Mouse (Mus musculus) embryonic facial prominence, embryonic 11.5 days (tissue): ENCODE data around the gene Elmod3. TPM values are rescaled to one million over a fixed set of nuclear protein-coding genes. Genes with fewer than 3 reads are reported as not detected.

Experiments used
- ATAC-seq: fragments of 200-750 bp; cut with Nextera tagmentation; replicated peaks from 2 replicates; pipeline ENCODE4 v1.8.0; 2017; ENCODE audit warnings: low read depth; ENCODE audit not compliant: insufficient number of reproducible peaks, low FRiP score, low TSS enrichment
- DNase-seq: peaks from one replicate; pipeline ENCODE4 v3.0.0-alpha.2; 2015; ENCODE audit warnings: low spot score
- H3K27ac ChIP-seq: fragments of 300-500 bp; sonication (generic); replicated peaks from 2 replicates; pipeline ENCODE4 v1.5.1; 2014; ENCODE audit warnings: mild to moderate bottlenecking, low read depth, low read length, control low read depth
- H3K27me3 ChIP-seq: fragments of 300-500 bp; sonication (generic); 2 replicates; pipeline ENCODE4 v1.6.1; 2014; ENCODE audit warnings: mild to moderate bottlenecking, low read length, moderate library complexity, mixed read lengths; ENCODE audit not compliant: control insufficient read depth, insufficient read depth
- H3K36me3 ChIP-seq: fragments of 300-500 bp; sonication (generic); replicated peaks from 2 replicates; pipeline ENCODE4 v1.6.1; 2014; ENCODE audit warnings: low read depth, mild to moderate bottlenecking, low read length, moderate library complexity, mixed read lengths; ENCODE audit not compliant: control insufficient read depth, insufficient read depth
- H3K4me1 ChIP-seq: fragments of 300-500 bp; sonication (generic); 2 replicates; pipeline ENCODE4 v1.6.1; 2014; ENCODE audit warnings: low read length, mixed read lengths; ENCODE audit not compliant: control insufficient read depth, insufficient read depth
- H3K4me2 ChIP-seq: fragments of 300-500 bp; sonication (generic); 2 replicates; pipeline ENCODE4 v1.6.1; 2014; ENCODE audit warnings: low read depth, mild to moderate bottlenecking, control low read depth, low read length, moderate library complexity
- H3K4me3 ChIP-seq: fragments of 300-500 bp; sonication (generic); 2 replicates; pipeline ENCODE4 v1.5.1; 2014; ENCODE audit warnings: low read depth, low read length, control low read depth
- H3K9ac ChIP-seq: fragments of 300-500 bp; sonication (generic); replicated peaks from 2 replicates; pipeline ENCODE4 v1.6.1; 2014; ENCODE audit warnings: mild to moderate bottlenecking, control low read depth, low read length
- H3K9me3 ChIP-seq: fragments of 300-500 bp; sonication (generic); replicated peaks from 2 replicates; pipeline ENCODE4 v1.6.1; 2016; ENCODE audit warnings: mild to moderate bottlenecking, low read length, inconsistent platforms, mixed read lengths; ENCODE audit not compliant: control insufficient read depth
- WGBS: fragments of 180-500 bp; shearing (Covaris S2); extraction: QIAGEN DNeasy Blood & Tissue Kit; methylation state at CpG from one replicate; pipeline ENCODE4 v1.1.7; 2014; 5-methylcytosine and 5-hydroxymethylcytosine counted together
- polyA plus RNA-seq: library from polyadenylated mRNA; unstranded; fragments of >200 nt; fragmentation: Nextera tagmentation; extraction: Ambion mirVana; gene quantifications from 2 replicates; pipeline ENCODE4 v1.2.1, GENCODE M21; 2014

Elmod3 gene
- polyA plus RNA-seq, 1 experiment from 2014 or later = 16.4 TPM

DNA sequence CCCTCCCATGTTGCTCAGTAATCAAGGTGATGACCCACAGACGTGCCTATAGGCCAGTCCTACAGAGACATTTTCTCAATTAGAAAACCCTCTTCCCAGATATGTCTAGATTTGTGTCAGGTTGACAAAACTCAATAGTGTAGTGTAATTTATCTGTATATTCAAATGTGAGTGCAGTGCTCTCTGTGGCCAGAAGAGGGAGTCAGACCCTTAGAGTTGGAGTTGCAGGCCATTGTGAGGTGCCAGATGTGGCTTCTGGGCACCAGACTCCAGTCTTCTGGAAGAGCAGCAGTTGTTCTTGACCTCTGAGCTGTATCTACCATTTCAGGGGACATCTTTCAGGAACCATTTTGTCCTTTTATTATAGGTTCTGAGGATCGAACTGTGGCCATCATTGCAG lies 51.1 kb downstream of the Elmod3 start:
- no peaks in the 10 kb centered on the region for H3K27me3 ChIP-seq
- H3K9ac ChIP-seq = no peak overlapping the region
- no peaks in the 10 kb centered on the region for H3K36me3 ChIP-seq
- no peak for ATAC-seq
- no peak overlapping the region for H3K4me3 ChIP-seq
- WGBS = 96% methylated on average over 2 of the region's 2 CpGs
- no peak overlapping the region for H3K4me2 ChIP-seq
- no peaks in the 10 kb centered on the region for H3K4me1 ChIP-seq
- no peak for DNase-seq
- H3K9me3 ChIP-seq = no peaks in the 10 kb centered on the region
- no peak overlapping the region for H3K27ac ChIP-seq

DNA sequence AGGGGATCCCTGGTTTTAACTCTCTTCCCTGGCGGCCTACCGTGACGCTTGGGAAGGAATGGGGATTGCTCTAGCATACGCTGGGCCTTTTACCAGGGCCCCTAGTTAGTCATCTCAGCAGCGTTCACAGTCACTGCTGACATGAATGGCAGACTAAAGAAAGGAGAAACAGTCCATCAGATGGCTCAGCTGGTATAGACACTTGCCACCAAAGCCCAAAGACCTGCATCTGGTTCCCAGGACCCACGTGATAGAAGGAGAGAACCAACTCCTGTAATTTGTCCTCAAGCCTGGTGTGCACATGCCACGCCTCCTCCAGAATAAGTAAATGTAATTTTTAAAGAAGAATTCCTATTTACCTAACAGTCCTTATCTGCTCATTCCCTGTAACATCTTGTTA lies 52.8 kb downstream of the Elmod3 start:
- Histone ChIP-seq H3K9me3 (no peaks in the 10 kb centered on the region), H3K9ac (no peak overlapping the region; the same call in 1 of the 2 replicates), H3K36me3 (no peaks in the 10 kb centered on the region), H3K4me2 (no peak overlapping the region), H3K4me3 (no peak overlapping the region), H3K4me1 (no peaks in the 10 kb centered on the region), H3K27ac (no peak overlapping the region), H3K27me3 (no peaks in the 10 kb centered on the region)
- no peak for DNase-seq
- WGBS = 51% methylated on average over 7 of the region's 7 CpGs
- no peak for ATAC-seq

DNA sequence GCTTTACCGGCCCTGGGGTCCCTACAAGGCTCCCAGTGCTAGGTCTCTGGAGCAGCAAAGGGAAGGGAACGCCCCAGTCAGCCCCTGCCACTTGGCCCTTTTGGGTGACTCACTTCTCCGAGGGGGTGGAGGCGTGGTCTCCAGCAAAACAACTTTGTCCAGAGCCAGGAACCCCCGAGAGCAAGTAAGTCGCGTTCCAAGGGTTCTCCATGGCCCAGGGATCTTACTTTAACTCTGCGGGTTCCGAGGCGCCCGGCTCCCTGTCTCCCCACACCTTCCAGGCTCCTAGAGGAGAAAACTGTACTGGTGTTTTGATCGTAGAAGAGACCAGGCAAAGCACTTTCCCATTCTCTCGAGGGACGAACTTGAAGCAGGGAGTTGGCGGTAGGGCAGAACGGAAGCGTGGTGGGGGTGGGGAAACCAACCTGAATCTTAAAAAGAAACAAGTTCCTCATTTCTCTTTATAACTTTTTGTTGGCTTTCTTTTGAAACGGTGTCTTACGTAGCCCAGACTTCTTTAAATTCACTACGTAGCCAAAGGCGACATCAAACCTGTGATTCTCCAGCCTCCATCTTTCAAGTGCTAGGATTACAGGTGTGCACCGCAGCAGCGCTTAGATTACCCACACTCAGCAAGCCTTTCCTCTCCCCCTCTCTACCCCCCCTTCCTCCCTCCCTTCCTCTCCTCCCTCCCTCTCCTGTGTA lies 53.8 kb downstream of the Elmod3 start, which contains the start of gene Capg:
TSS of gene Capg (plus strand) at position 109 of the 705 bp plus-strand sequence.
- Histone ChIP-seq H3K9me3 (no peaks in the 10 kb centered on the region), H3K27me3 (no peaks in the 10 kb centered on the region), H3K4me3 (no peak within 1 kb of the TSS), H3K4me2 (peak within 1 kb of the TSS; percentile 32), H3K27ac (no peak within 1 kb of the TSS), H3K9ac (peak within 1 kb of the TSS; percentile 58), H3K4me1 (no peaks in the 10 kb centered on the region), H3K36me3 (no peaks in the 10 kb centered on the region)
- no peak for ATAC-seq
- WGBS = 14% methylated on average over 23 of the region's 23 CpGs
- no peak for DNase-seq

DNA sequence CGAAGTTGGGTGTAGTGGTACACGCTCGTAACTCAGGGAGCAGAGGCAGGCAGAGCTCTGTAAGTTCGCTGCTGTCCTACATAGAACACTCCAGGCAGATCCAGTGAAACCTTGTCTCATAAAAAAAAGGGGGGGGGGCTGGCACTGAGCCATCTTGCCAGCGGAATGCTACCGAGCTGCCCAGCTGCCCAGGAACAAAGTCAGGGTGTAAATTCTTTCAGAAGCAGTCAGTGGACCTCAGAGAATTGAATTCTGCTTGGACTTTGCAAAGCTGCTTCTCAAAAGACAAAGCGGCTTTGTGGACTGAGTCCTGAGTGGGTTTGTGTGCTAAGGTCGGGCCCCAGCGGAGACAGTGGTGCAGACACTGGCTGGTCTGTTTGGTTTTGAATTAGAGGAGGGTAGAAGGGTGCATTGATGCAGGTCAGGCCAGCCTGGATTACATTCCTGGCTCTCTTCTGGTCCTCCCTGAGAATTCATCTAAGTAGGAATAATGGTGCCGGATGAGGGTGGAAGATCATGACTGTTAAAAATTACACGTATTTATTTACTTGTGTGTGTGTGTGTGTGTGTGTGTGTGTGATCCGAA lies 54.9 kb downstream of the Elmod3 start:
- H3K4me1 ChIP-seq = no peaks in the 10 kb centered on the region
- 75% methylated on average over 12 of the region's 12 CpGs for WGBS
- H3K9ac ChIP-seq = no peak overlapping the region
- no peak overlapping the region for H3K27ac ChIP-seq
- no peak overlapping the region for H3K4me2 ChIP-seq
- H3K9me3 ChIP-seq = no peaks in the 10 kb centered on the region
- H3K27me3 ChIP-seq = no peaks in the 10 kb centered on the region
- no peak overlapping the region for H3K4me3 ChIP-seq
- ATAC-seq (no peak), DNase-seq (no peak)
- H3K36me3 ChIP-seq = no peaks in the 10 kb centered on the region

DNA sequence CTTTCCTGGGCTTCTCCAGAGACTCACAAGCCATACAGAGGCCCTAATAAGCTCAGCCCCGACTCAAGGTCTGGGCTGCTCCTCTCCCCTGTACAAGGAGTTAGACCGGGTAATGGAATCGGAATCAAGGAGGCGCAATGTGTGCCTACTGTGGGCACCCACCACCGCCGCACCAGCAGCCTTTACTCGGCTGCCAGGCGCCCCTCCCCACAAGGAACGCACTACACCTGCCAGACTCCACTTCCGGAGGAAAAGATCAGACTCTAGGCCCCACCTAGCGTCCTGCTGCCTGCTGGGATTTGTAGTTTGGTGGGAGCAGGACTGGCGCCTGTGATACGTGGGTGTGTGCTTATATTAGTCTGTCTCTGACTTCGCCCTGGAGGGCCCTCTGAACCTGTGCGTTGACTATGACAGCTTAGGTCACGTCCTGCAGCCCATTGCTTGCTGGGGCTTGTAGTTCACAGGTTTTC lies 59.6 kb downstream of the Elmod3 start:
- H3K36me3 ChIP-seq = no peaks in the 10 kb centered on the region
- peak overlapping the region; percentile 39 for H3K4me3 ChIP-seq
- no peak overlapping the region for H3K27ac ChIP-seq
- WGBS = 3% methylated on average over 16 of the region's 16 CpGs
- peak; percentile 89 for ATAC-seq
- H3K9ac ChIP-seq = peak overlapping the region; percentile 52
- H3K9me3 ChIP-seq = no peaks in the 10 kb centered on the region
- DNase-seq = peak; percentile 83
- no peaks in the 10 kb centered on the region for H3K4me1 ChIP-seq
- H3K4me2 ChIP-seq = peak overlapping the region; percentile 60
- no peaks in the 10 kb centered on the region for H3K27me3 ChIP-seq

DNA sequence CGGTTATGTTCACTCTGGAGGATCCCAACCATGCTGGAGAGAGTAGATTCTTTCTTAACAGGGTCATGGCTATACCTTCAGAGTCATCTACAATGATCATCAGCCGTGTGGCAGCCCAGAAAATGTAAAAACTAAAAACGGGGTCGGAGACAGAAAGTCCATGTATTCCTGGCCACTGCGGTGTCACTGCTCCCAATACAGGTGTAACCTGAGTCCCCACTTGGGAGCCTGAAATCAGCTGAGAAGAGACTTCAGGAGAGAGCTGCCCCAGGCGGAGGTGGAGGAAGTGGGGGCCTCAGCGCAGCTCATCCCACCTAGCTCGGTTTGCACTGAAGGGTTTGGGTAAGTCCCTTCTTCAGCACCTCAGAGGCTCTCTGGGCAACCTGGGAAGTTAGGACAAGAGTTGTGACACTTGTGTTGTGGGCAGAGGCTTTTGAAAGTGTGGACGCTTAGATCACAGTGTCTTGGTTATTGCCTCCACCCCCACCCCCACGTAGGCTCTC lies 60.2 kb downstream of the Elmod3 start:
- no peak for DNase-seq
- H3K9ac ChIP-seq = peak overlapping the region; percentile 52; the same call in 1 of the 2 replicates
- no peaks in the 10 kb centered on the region for H3K27me3 ChIP-seq
- H3K4me2 ChIP-seq = peak overlapping the region; percentile 60
- no peak for ATAC-seq
- H3K9me3 ChIP-seq = no peaks in the 10 kb centered on the region
- H3K4me1 ChIP-seq = no peaks in the 10 kb centered on the region
- peak overlapping the region; percentile 39 for H3K4me3 ChIP-seq
- no peaks in the 10 kb centered on the region for H3K36me3 ChIP-seq
- no peak overlapping the region for H3K27ac ChIP-seq
- 43% methylated on average over 10 of the region's 10 CpGs for WGBS

DNA sequence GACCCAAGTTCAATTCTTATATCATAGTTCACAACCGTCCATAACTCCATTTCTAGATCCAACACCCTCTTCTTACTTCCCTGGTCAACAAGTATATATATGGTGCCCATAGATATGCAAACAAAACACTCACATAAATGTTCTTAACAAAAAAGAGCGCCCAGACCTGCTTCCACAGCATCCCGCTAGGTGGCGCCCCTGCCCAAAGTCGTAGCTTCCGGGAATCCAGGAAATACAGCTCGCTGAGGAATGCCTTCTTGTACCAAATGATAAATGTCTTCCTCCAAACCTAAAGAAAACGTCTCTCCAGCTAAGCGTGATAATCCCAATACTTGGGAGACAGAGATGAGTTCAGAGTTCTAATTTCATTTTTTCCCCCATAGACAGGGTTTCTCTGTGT lies 63.0 kb downstream of the Elmod3 start:
- no peak overlapping the region for H3K4me3 ChIP-seq
- no peaks in the 10 kb centered on the region for H3K36me3 ChIP-seq
- no peaks in the 10 kb centered on the region for H3K9me3 ChIP-seq
- 3% methylated on average over 9 of the region's 9 CpGs for WGBS
- no peaks in the 10 kb centered on the region for H3K4me1 ChIP-seq
- peak; percentile 88 for DNase-seq
- no peak for ATAC-seq
- H3K27me3 ChIP-seq = no peaks in the 10 kb centered on the region
- H3K27ac ChIP-seq = no peak overlapping the region
- H3K4me2 ChIP-seq = 0 out of 2 replicates have a peak overlapping the region, but pooled peaks have one; percentile 16
- no peak overlapping the region for H3K9ac ChIP-seq
